Comparison of ENCODE assay signal across 30 mouse cellular contexts in the genomic region with DNA sequence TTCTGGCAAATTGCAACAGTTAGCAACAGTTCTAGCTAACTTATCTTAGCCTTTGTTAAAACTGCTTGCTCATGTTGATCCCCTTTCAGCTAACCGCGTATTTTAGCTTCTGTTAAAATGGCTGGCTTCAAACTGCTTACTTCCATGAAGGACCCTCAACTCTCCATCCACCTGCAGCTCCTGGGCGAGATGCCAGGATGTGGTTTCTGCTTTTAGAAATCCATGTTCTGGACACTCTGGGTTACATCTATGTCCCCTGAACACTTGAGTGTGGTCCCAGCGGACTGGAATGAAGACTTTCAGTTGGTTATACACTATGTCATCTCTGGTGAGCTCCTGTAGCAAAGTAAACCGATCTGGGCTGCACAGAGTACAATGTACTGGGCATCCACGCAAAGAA. TPM values are rescaled to one million over a fixed set of nuclear protein-coding genes. Genes with fewer than 3 reads are reported as not detected.
DNase-seq lines count a peak whose midpoint lies in the region; TF ChIP-seq lines count a peak whose summit lies in the region.
"Had no signal": no experiment of that assay in that cellular context is flagged by ENCODE, and none has a peak within 500 bp of the region (broad histone marks: within the 10 kb centered on the region; RNA-seq: fewer than 3 reads in every experiment).

No protein-coding gene starts in this region.

- no peaks in the 10 kb centered on the region for H3K9me3 ChIP-seq in MEL (replicated peaks; ENCODE audit: insufficient read depth, low read length)
- H3K9me3 ChIP-seq: embryonic facial prominence, embryonic 13.5 days; embryonic facial prominence, embryonic 15.5 days; forebrain, embryonic 10.5 days; forebrain, embryonic 12.5 days; G1E had no signal

- TF ChIP-seq EP300 in MEL (IDR thresholded peaks at IDR 0.05; ENCODE audit: low read depth in 1 of 2, low read length in 2 of 2), result no peak

- no peak overlapping the region for H3K9ac ChIP-seq in MEL (ENCODE audit: control insufficient read depth, low read depth, low read length, poor library complexity, severe bottlenecking)
- H3K9ac ChIP-seq: embryonic facial prominence, embryonic 13.5 days; embryonic facial prominence, embryonic 15.5 days; forebrain, embryonic 12.5 days; forebrain, postnatal 0 days had no signal

- no peaks in the 10 kb centered on the region for H3K79me2 ChIP-seq in MEL (ENCODE audit: control insufficient read depth, insufficient read depth, low read length, poor library complexity)

- no peak for TF ChIP-seq RAD21 in MEL (IDR thresholded peaks at IDR 0.05; ENCODE audit: low read depth, low read length)

- TF ChIP-seq POLR2A in MEL (IDR thresholded peaks at IDR 0.05; ENCODE audit: control insufficient read depth in 1 of 2, insufficient read depth in 1 of 2, low read depth in 1 of 2, low read length in 2 of 2, poor library complexity in 1 of 2), result no peak

- peak; percentile 17 for DNase-seq in kidney, postnatal 10 days
- DNase-seq in kidney, adult 18-20 months, result no peak
- peak; percentile 51 for DNase-seq in testis, postnatal 10 days (ENCODE audit: low spot score)
- DNase-seq in testis, postnatal 14 days (ENCODE audit: low spot score), result no peak
- peak; percentile 34 for DNase-seq in MEL (ENCODE audit: low read depth, low spot score)
- DNase-seq in spleen, adult 12 weeks (ENCODE audit: low spot score), result no peak
- DNase-seq: adrenal gland, adult 2 months; adrenal gland, postnatal 10 days; adrenal gland, postnatal 25 days; B cell, adult 2 months; cerebellum, adult 11 months; cerebellum, adult 18-20 months; cerebellum, adult 8-10 months; cerebellum, adult 9-11 months; cerebellum, postnatal 36 days; embryo, embryonic 11 days; forebrain, postnatal 0 days had no signal

- peaks cover 7 to 20% of the 10 kb centered on the region in 2 experiments; a peak in 3 of 4 replicates for H3K4me1 ChIP-seq in MEL (ENCODE audit: control insufficient read depth in 1 of 2, insufficient read depth in 2 of 2, low read length in 2 of 2)
- H3K4me1 ChIP-seq: embryonic facial prominence, embryonic 15.5 days; forebrain, embryonic 10.5 days; forebrain, embryonic 12.5 days had no signal

- peaks cover 0 to 11% of the 10 kb centered on the region in 2 experiments; a peak in 2 of 4 replicates for H3K36me3 ChIP-seq in MEL (ENCODE audit: control insufficient read depth in 1 of 2, insufficient read depth in 2 of 2, low read length in 2 of 2)
- H3K36me3 ChIP-seq: embryonic facial prominence, embryonic 13.5 days; embryonic facial prominence, embryonic 15.5 days; forebrain, embryonic 10.5 days; forebrain, embryonic 12.5 days; G1E had no signal

- H3K4me3 ChIP-seq in MEL (ENCODE audit: control insufficient read depth in 1 of 2, insufficient read depth in 1 of 2, low read depth in 2 of 2, low read length in 2 of 2), result no peak overlapping the region
- H3K4me3 ChIP-seq: embryonic facial prominence, embryonic 13.5 days; embryonic facial prominence, embryonic 15.5 days; erythroblast, embryonic 14.5 days; forebrain, embryonic 10.5 days; forebrain, embryonic 12.5 days had no signal

- no peaks in the 10 kb centered on the region for H3K27me3 ChIP-seq in MEL (ENCODE audit: control insufficient read depth in 1 of 2, insufficient read depth in 2 of 2, low read length in 2 of 2)
- H3K27me3 ChIP-seq: embryonic facial prominence, embryonic 13.5 days; embryonic facial prominence, embryonic 15.5 days; forebrain, embryonic 12.5 days had no signal

- TF ChIP-seq CTCF in MEL (IDR thresholded peaks at IDR 0.05 in 2 of 3, conservative IDR thresholded peaks at IDR 0.05 in 1 of 3; ENCODE audit: control insufficient read depth in 1 of 3, insufficient read depth in 1 of 3, low read depth in 2 of 3, low read length in 3 of 3, poor library complexity in 1 of 3, severe bottlenecking in 1 of 3), result no peak

- H3K27ac ChIP-seq in MEL (ENCODE audit: control insufficient read depth, low read depth, low read length), result no peak overlapping the region
- H3K27ac ChIP-seq: embryonic facial prominence, embryonic 13.5 days; embryonic facial prominence, embryonic 15.5 days; forebrain, embryonic 10.5 days; forebrain, embryonic 12.5 days had no signal

TF ChIP-seq in MEL, 35 proteins besides CTCF, POLR2A, EP300 and RAD21:
- TF ChIP-seq JUND (IDR thresholded peaks at IDR 0.05; ENCODE audit: low read depth, low read length), result no peak
- no peak for TF ChIP-seq UBTF (IDR thresholded peaks at IDR 0.05; ENCODE audit: borderline replicate concordance, insufficient read depth, low read depth, low read length)
- TF ChIP-seq TBP (IDR thresholded peaks at IDR 0.05; ENCODE audit: low read depth, low read length), result no peak
- no peak for TF ChIP-seq BHLHE40 (IDR thresholded peaks at IDR 0.05; ENCODE audit: borderline replicate concordance, low read depth, low read length)
- 0 out of 2 replicates have a peak, but pooled peaks have one; percentile 12 for TF ChIP-seq ETS1 (IDR thresholded peaks at IDR 0.05; ENCODE audit: low read depth, low read length)
- TF ChIP-seq MAX (IDR thresholded peaks at IDR 0.05; ENCODE audit: low read length), result no peak
- TF ChIP-seq MXI1 (IDR thresholded peaks at IDR 0.05; ENCODE audit: low read depth, low read length), result no peak
- TF ChIP-seq TCF12 (IDR thresholded peaks at IDR 0.05; ENCODE audit: low read depth, low read length), result no peak
- TF ChIP-seq ZNF384 (IDR thresholded peaks at IDR 0.05; ENCODE audit: low read depth, low read length), result no peak
TF ChIP-seq in MEL: peak in this region for 1.

RNA-seq across cellular contexts. Expression of a gene that starts 7.8 kb away (rescaled TPM):
- 3.1 and 5.9 TPM in 2 replicates for total RNA-seq in MEL (2012; rRNA removed)
- 1 to 10 TPM in 1 of 2 experiments, not detected in 1; 5.5 TPM for polyA plus RNA-seq in MEL (2012; ENCODE audit: insufficient read depth in 1 of 2, insufficient read length in 2 of 2, low read depth in 1 of 2, low replicate concordance in 2 of 2, missing spikeins in 1 of 2)
- total RNA-seq: CH12.LX had no signal
- polyA plus RNA-seq: erythroblast, embryonic 14.5 days; G1E had no signal

RNA-seq across cellular contexts. Expression of a gene that starts 23.0 kb away (rescaled TPM):
- total RNA-seq in MEL (2012; rRNA removed), result not detected in 2 replicates
- not detected for polyA plus RNA-seq in MEL (2012; ENCODE audit: insufficient read depth in 1 of 2, insufficient read length in 2 of 2, low read depth in 1 of 2, low replicate concordance in 2 of 2, missing spikeins in 1 of 2)
- total RNA-seq: CH12.LX had no signal
- polyA plus RNA-seq: erythroblast, embryonic 14.5 days; G1E had no signal

RNA-seq across cellular contexts. Expression of a gene that starts 34.6 kb away (rescaled TPM):
- not detected in 2 replicates for total RNA-seq in MEL (2012; rRNA removed)
- polyA plus RNA-seq in MEL (2012; ENCODE audit: insufficient read depth in 1 of 2, insufficient read length in 2 of 2, low read depth in 1 of 2, low replicate concordance in 2 of 2, missing spikeins in 1 of 2), result not detected
- polyA plus RNA-seq: adrenal gland, adult 2 months; erythroblast, embryonic 14.5 days; G1E had no signal

RNA-seq across cellular contexts. Expression of a gene that starts 59.4 kb away (rescaled TPM):
- not detected in 2 replicates for total RNA-seq in MEL (2012; rRNA removed)
- polyA plus RNA-seq in MEL (2012; ENCODE audit: insufficient read depth in 1 of 2, insufficient read length in 2 of 2, low read depth in 1 of 2, low replicate concordance in 2 of 2, missing spikeins in 1 of 2), result not detected
- total RNA-seq: adrenal gland, adult 2 months; adrenal gland, postnatal 10 days; adrenal gland, postnatal 25 days; adrenal gland, postnatal 4 days; CH12.LX; common myeloid progenitor, adult 5-6 weeks; forebrain, postnatal 0 days; G1E had no signal
- polyA plus RNA-seq: adrenal gland, adult 2 months; brain, embryonic 14.5 days; CD4-positive, CD25-positive, alpha-beta regulatory T cell, adult 4 months; embryonic facial prominence, embryonic 11.5 days; embryonic facial prominence, embryonic 13.5 days; embryonic facial prominence, embryonic 15.5 days; erythroblast, embryonic 14.5 days; forebrain, embryonic 10.5 days; forebrain, embryonic 12.5 days; forebrain, embryonic 14.5 days; forebrain, postnatal 0 days; G1E had no signal

Comparison
In these comparisons a context has a peak if more than half of its experiments do, and no peak if none do; other contexts are left out.
1. DNase-seq: peak in kidney, postnatal 10 days (single experiment), testis, postnatal 10 days (single experiment) and MEL (single experiment); none in kidney, adult 18-20 months (single experiment), testis, postnatal 14 days (single experiment) and spleen, adult 12 weeks (single experiment).